Mouse (Mus musculus): ENCODE measurements around the gene Traf5.

DNA sequence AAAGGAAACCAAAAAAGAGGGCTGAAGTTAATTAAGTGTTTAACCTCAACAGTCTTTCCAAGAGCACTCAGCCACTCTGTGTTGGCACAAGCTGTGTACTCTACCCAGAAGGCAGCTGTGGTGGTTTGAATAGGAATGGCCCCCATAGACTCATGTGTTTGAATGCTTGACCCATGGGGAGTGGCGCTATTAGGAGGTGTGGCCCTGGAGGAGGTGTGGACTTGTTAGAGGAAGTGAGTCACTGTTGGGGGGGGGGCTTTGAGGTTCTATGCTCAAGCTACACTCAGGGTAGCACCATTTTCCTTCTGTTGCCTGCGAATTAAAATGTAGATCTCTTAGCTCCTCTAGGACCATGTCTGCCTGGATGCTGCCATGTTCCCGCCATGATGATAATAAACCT lies 25.4 kb downstream of the Traf5 start:
- TF ChIP-seq HCFC1 (IDR thresholded peaks at IDR 0.05; ENCODE audit: borderline replicate concordance, insufficient read depth, low read length) (no peak), ZC3H11A (IDR thresholded peaks at IDR 0.05; ENCODE audit: borderline replicate concordance, low read depth, low read length) (no peak)
